Mouse (Mus musculus) liver, embryonic 13.5 days (tissue): ENCODE data around the gene Fam173a. TPM values are rescaled to one million over a fixed set of nuclear protein-coding genes. Genes with fewer than 3 reads are reported as not detected.

Source experiments
- ATAC-seq: fragments of 200-750 bp; cut with Nextera tagmentation; 2 replicates; pipeline ENCODE4 v1.8.0; 2017; ENCODE audit warnings: low read depth, mild to moderate bottlenecking, moderate number of reproducible peaks, moderate library complexity
- DNase-seq: peaks from one replicate; pipeline ENCODE4 v3.0.0; 2022
- H3K27ac ChIP-seq: fragments of 300-500 bp; sonication (generic); 2 replicates; pipeline ENCODE4 v1.5.1; 2015; ENCODE audit warnings: moderate library complexity, mild to moderate bottlenecking, inconsistent platforms
- H3K27me3 ChIP-seq: fragments of 300-500 bp; sonication (generic); 2 replicates; pipeline ENCODE4 v1.6.1; 2015; ENCODE audit warnings: mild to moderate bottlenecking, inconsistent platforms
- H3K36me3 ChIP-seq: fragments of 300-500 bp; sonication (generic); 2 replicates; pipeline ENCODE4 v1.6.1; 2015; ENCODE audit warnings: mild to moderate bottlenecking, inconsistent platforms
- H3K4me1 ChIP-seq: fragments of 300-500 bp; sonication (generic); replicated peaks from 2 replicates; pipeline ENCODE4 v1.6.1; 2015; ENCODE audit warnings: inconsistent platforms
- H3K4me2 ChIP-seq: fragments of 300-500 bp; sonication (generic); 2 replicates; pipeline ENCODE4 v1.6.1; 2015; ENCODE audit warnings: inconsistent platforms, mild to moderate bottlenecking, moderate library complexity
- H3K4me3 ChIP-seq: fragments of 300-500 bp; sonication (generic); replicated peaks from 2 replicates; pipeline ENCODE4 v1.5.1; 2015; ENCODE audit warnings: mild to moderate bottlenecking, inconsistent platforms
- H3K9ac ChIP-seq: fragments of 300-500 bp; sonication (generic); 2 replicates; pipeline ENCODE4 v1.6.1; 2015; ENCODE audit warnings: mild to moderate bottlenecking, inconsistent platforms
- H3K9me3 ChIP-seq: fragments of 300-500 bp; sonication (generic); replicated peaks from 2 replicates; pipeline ENCODE4 v1.6.1; 2016; ENCODE audit warnings: inconsistent platforms
- WGBS: fragments of 180-500 bp; shearing (Covaris S2); methylation state at CpG from one replicate; pipeline ENCODE4 v1.1.7; 2015; ENCODE audit not compliant: insufficient replicate concordance; 5-methylcytosine and 5-hydroxymethylcytosine counted together
- polyA plus RNA-seq: library from polyadenylated mRNA; unstranded; fragments of >200 nt; fragmentation: Nextera tagmentation; extraction: Ambion mirVana; gene quantifications from 2 replicates; pipeline ENCODE4 v1.2.1, GENCODE M21; 2015

Fam173a gene
- polyA plus RNA-seq, 1 experiment from 2014 or later = 61.8 TPM

DNA sequence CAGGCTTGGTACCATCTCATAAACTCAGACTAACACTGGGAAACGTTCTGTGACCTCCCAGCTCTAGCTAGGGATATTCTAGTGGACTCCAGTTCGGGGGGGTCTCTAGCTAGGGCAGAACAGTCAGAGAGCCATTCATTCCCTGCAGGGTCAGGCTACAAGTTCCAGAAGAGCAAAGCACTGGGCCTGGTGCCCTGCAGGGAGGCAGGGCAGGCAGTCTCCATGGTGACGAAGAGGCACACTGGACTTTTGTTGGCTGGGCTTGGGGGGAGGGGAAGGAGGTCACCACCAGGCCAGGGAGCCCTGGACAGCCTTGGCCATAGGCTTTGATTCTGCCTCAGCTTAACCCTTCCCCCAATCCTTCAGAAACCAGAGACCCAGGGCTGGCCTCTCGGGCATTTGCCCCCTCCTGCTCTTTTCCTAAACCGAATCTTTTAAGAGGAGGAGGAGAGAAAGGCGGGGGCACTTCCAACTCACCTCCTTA lies 3.0 kb upstream of the Fam173a start, which contains the start of gene AC134908.4:
AC134908.4 (minus strand) TSS at position 51 of the 484 bp plus-strand sequence.
- ATAC-seq (no peak), DNase-seq (no peak)
- Histone ChIP-seq H3K9ac (peak within 1 kb of the TSS; percentile 80), H3K27me3 (no peaks in the 10 kb centered on the region), H3K9me3 (no peaks in the 10 kb centered on the region), H3K4me1 (peaks cover 45% of the 10 kb centered on the region), H3K36me3 (peaks cover 1% of the 10 kb centered on the region), H3K4me3 (peak within 1 kb of the TSS; percentile 83), H3K4me2 (peak within 1 kb of the TSS; percentile 98), H3K27ac (peak within 1 kb of the TSS; percentile 34)
- WGBS = 47% methylated on average over 6 of the region's 6 CpGs

- H3K4me1 ChIP-seq = peaks cover 49% of the 10 kb centered on the region
- H3K4me3 ChIP-seq = no peak overlapping the region
- WGBS = 83% methylated on average over 17 of the region's 17 CpGs
- no peaks in the 10 kb centered on the region for H3K9me3 ChIP-seq
- H3K27me3 ChIP-seq = no peaks in the 10 kb centered on the region
- DNase-seq = no peak
- peaks cover 5% of the 10 kb centered on the region for H3K36me3 ChIP-seq
- H3K9ac ChIP-seq = no peak overlapping the region
- no peak for ATAC-seq
- peak overlapping the region; percentile 98 for H3K4me2 ChIP-seq
- H3K27ac ChIP-seq = no peak overlapping the region
Observed at GRCm38 (mm10) chr17:25794998-25795397, 2.3 kb upstream of the Fam173a start.

DNA sequence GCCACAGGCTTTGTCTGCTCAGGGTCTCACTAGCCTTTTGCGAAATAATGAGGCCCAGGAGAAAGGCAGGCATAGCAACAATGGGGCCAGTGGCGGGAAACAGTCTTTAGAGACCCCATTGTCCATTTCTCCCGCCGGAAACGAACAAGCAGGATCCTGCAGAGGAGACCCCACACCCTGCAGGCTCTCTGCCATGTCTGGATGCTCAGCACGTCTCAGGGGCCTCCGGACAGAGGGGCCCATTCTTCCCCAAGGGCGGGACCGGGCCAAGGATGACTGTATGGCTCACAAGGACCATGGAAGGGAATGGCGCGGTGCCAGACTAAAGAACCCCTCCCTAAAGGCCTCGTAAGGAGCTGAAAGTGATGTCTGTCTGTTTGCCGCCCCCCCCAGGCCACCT lies 1.5 kb upstream of the Fam173a start:
- no peak overlapping the region for H3K27ac ChIP-seq
- H3K27me3 ChIP-seq = no peaks in the 10 kb centered on the region
- H3K4me1 ChIP-seq = peaks cover 49% of the 10 kb centered on the region
- H3K4me3 ChIP-seq = no peak overlapping the region
- 80% methylated on average over 13 of the region's 13 CpGs for WGBS
- no peak for ATAC-seq
- H3K9ac ChIP-seq = no peak overlapping the region
- no peak overlapping the region for H3K4me2 ChIP-seq
- H3K9me3 ChIP-seq = no peaks in the 10 kb centered on the region
- DNase-seq = no peak
- peaks cover 13% of the 10 kb centered on the region for H3K36me3 ChIP-seq

DNA sequence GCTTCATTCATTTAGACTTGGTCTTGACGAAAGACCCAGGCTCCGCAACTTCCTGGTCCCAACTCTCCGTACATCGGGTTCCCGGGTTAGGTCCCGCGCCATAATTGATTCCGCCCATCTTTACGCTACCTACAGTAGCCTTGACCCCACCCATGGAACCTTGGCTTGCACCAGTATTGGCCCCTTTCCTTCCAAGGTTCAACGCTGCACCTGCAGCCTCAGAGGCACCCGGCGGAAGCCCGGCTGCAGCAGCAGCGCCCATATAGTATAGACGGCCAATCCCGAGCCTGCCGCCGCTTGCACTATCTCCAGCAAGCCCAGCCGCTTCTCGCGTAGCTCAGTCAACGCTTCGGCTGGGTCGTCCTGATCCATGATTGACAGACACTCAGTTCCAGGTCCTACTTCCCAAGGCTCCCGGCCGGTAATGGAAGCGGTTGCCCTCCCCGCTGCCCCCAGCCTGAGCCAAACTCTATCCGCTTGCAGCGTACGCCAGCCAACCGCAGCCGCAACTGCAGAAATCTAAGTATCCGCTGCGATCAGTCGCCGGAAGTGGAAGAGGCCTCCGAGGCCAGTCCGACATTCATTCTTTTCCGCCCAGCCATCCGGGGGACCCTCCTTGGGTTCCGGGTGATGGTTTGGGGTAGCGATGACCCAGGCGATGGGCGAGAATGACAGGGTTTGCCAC lies 716 bp downstream of the Fam173a start:
- under 1% methylated on average over 45 of the region's 45 CpGs for WGBS
- no peaks in the 10 kb centered on the region for H3K9me3 ChIP-seq
- H3K4me1 ChIP-seq = peaks cover 42% of the 10 kb centered on the region
- peak overlapping the region; percentile 94 for H3K4me2 ChIP-seq
- no peaks in the 10 kb centered on the region for H3K27me3 ChIP-seq
- ATAC-seq (peak; percentile 67), DNase-seq (peak; percentile 74)
- H3K36me3 ChIP-seq = peaks cover 30% of the 10 kb centered on the region
- H3K9ac ChIP-seq = peak overlapping the region; percentile 84
- H3K4me3 ChIP-seq = peak overlapping the region; percentile 89
- peak overlapping the region; percentile 92 for H3K27ac ChIP-seq

DNA sequence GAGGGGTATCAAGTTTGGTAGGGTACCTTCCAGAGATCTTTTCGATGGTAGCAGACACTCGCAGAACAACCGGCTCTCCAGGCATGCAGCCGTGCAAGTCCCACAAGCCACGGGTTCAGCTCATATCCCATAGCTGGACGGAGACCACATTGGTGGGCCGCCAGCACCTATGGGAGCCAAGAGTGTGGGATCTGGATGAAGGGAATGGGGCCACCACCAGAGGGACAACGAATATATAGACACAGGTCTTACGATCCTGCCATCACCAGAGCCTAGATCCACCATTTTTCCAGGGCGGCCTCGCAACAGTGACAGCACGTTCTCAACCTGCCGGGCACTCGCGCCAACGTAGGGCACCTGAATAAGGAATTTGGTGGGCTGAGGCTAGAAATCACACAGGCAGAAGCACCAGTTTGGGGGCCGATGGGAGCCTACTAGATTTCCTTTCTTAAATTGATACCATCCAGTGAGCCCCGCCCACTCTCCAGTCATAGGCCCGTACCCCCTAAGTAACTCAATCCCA lies 1.3 kb downstream of the Fam173a start:
- Histone ChIP-seq H3K27ac (peak overlapping the region; percentile 92), H3K27me3 (no peaks in the 10 kb centered on the region), H3K9me3 (no peaks in the 10 kb centered on the region), H3K4me2 (peak overlapping the region; percentile 94), H3K36me3 (peaks cover 30% of the 10 kb centered on the region), H3K9ac (peak overlapping the region; percentile 84), H3K4me1 (peaks cover 40% of the 10 kb centered on the region), H3K4me3 (peak overlapping the region; percentile 89)
- ATAC-seq = no peak
- WGBS = 27% methylated on average over 19 of the region's 19 CpGs
- no peak for DNase-seq

GRCm38 (mm10) chr17:25786781-25787504 lies 5.8 kb downstream of the Fam173a start:
- H3K27me3 ChIP-seq = no peaks in the 10 kb centered on the region
- H3K27ac ChIP-seq = no peak overlapping the region
- no peaks in the 10 kb centered on the region for H3K9me3 ChIP-seq
- H3K9ac ChIP-seq = no peak overlapping the region
- peaks cover 35% of the 10 kb centered on the region for H3K4me1 ChIP-seq
- DNase-seq (no peak), ATAC-seq (no peak)
- H3K4me3 ChIP-seq = no peak overlapping the region
- WGBS = 83% methylated on average over 9 of the region's 9 CpGs
- H3K4me2 ChIP-seq = no peak overlapping the region
- peaks cover 48% of the 10 kb centered on the region for H3K36me3 ChIP-seq

- 69% methylated on average over 3 of the region's 3 CpGs for WGBS
Observed at GRCm38 (mm10) chr17:25786280-25786679, 6.4 kb downstream of the Fam173a start, which contains the start of gene Ccdc78. TSS of gene Ccdc78 (plus strand) at chr17:25786580.

DNA sequence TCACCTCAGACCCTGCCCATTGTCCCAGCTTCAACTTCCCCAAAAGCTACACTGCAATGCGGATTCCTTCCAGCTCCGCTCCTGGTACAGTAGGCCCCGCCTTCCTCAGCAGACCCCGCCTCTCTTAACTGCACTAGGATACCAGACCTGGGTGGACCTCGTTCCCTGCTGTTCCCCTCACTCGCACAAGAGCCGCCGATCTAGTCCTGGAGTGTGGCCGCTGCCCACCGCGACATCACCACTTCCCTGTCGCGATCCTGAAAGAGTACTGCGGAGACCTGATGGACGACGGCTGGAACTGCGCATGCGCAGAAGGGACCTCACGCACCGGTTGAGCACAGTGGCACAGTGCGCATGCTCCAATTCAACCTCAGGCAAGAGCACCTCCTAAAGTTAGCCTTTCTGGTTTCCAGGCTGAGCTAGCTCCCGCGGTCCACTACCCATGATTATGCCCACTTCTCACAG lies 7.4 kb downstream of the Fam173a start, which contains the start of gene Haghl:
Haghl (minus strand) TSS at position 393 of the 465 bp plus-strand sequence.
- Histone ChIP-seq H3K36me3 (peaks cover 60% of the 10 kb centered on the region), H3K9ac (peak within 1 kb of the TSS; percentile 75), H3K27ac (peak within 1 kb of the TSS; percentile 43), H3K9me3 (no peaks in the 10 kb centered on the region), H3K4me1 (peaks cover 22% of the 10 kb centered on the region), H3K4me2 (peak within 1 kb of the TSS; percentile 80), H3K4me3 (peak within 1 kb of the TSS; percentile 69), H3K27me3 (no peaks in the 10 kb centered on the region)
- DNase-seq (peak; percentile 93), ATAC-seq (peak; percentile 86)
- WGBS = under 1% methylated on average over 23 of the region's 23 CpGs

More at GRCm38 (mm10) chr17:25786280-25786679, 6.4 kb downstream of the Fam173a start, which contains the start of gene Ccdc78:
- Histone ChIP-seq H3K4me3 (peak within 1 kb of the TSS; percentile 69), H3K27me3 (no peaks in the 10 kb centered on the region), H3K4me2 (peak within 1 kb of the TSS; percentile 80), H3K9ac (peak within 1 kb of the TSS; percentile 75), H3K27ac (peak within 1 kb of the TSS; percentile 15), H3K9me3 (no peaks in the 10 kb centered on the region), H3K36me3 (peaks cover 55% of the 10 kb centered on the region), H3K4me1 (peaks cover 31% of the 10 kb centered on the region)
- ATAC-seq = no peak
- no peak for DNase-seq

DNA sequence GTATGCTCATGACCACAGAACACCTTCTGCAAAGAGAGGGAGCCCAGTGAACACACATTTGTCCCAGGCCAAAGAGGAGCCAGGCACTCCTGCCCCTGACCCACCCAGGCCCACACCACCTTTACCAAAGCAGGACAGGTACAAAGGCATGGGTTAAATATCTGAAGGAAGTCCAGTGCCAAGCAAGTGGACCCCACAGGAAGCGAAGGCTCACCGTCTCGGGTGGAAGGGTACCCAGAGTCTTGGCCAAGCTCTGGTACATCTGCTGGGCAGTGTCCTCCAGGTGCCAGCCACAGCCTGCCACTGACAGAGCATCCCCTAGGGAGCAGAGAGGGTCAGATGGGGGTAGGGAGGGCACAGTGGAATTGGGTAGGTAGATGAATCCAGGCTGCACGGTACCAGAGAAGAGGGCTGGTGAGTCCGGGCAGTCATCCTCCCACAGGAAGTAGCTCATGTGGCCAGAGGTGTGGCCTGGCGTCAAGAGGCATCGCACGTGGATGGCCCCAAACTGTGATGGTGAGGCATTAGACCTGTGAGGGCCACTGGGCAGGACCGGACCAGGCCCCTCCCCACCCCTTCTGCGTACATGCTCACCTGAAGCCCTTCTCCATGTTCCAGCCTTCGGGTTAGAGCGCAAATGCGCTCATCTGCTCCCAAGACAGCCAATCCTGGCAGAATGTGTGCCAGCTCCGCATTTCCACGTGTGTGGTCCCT lies 8.7 kb downstream of the Fam173a start:
- H3K4me1 ChIP-seq = peaks cover 21% of the 10 kb centered on the region
- no peak for ATAC-seq

GRCm38 (mm10) chr17:25783086-25783485 lies 9.6 kb downstream of the Fam173a start:
- H3K9ac ChIP-seq = no peak overlapping the region
- peaks cover 64% of the 10 kb centered on the region for H3K36me3 ChIP-seq
- H3K4me1 ChIP-seq = peaks cover 21% of the 10 kb centered on the region
- ATAC-seq (no peak), DNase-seq (no peak)
- no peaks in the 10 kb centered on the region for H3K9me3 ChIP-seq
- no peak overlapping the region for H3K4me2 ChIP-seq
- H3K27me3 ChIP-seq = no peaks in the 10 kb centered on the region
- WGBS = 79% methylated on average over 7 of the region's 7 CpGs
- no peak overlapping the region for H3K27ac ChIP-seq
- no peak overlapping the region for H3K4me3 ChIP-seq

More for the DNA sequence above, 8.7 kb downstream of the Fam173a start:
- Histone ChIP-seq H3K36me3 (peaks cover 61% of the 10 kb centered on the region), H3K9ac (0 out of 2 replicates have a peak overlapping the region, but pooled peaks have one; percentile 75), H3K27me3 (no peaks in the 10 kb centered on the region), H3K27ac (no peak overlapping the region), H3K4me2 (peak overlapping the region; percentile 80), H3K4me3 (peak overlapping the region; percentile 69), H3K9me3 (no peaks in the 10 kb centered on the region)
- DNase-seq = no peak
- 77% methylated on average over 15 of the region's 15 CpGs for WGBS
